Mouse (Mus musculus) CD4-positive, CD25-positive, alpha-beta regulatory T cell, adult 4 months (primary cell): ENCODE measurements around the gene Chtf18. TPM values are rescaled to one million over a fixed set of nuclear protein-coding genes. Genes with fewer than 3 reads are reported as not detected.

Source experiments
- ATAC-seq: one replicate; pipeline ENCODE4 v1.8.0; 2017
- polyA plus RNA-seq, 2 experiments: library from polyadenylated mRNA; unstranded; fragments of 100-300 nt; shearing (Covaris generic); gene quantifications; one replicate each; pipeline ENCODE4 v1.2.1; 2017

Gene Chtf18
- polyA plus RNA-seq, 2 experiments from 2014 or later = 3.5 to 5.9 TPM

GRCm38 (mm10) chr17:25732082-25732481 is 4.9 kb upstream of the Chtf18 start:
- ATAC-seq = no peak

- ATAC-seq = no peak
Measured at GRCm38 (mm10) chr17:25728009-25728270, 721 bp upstream of the Chtf18 start.

- no peak for ATAC-seq
Measured at GRCm38 (mm10) chr17:25725264-25725663, 2.0 kb downstream of the Chtf18 start.

- ATAC-seq = no peak
Measured at GRCm38 (mm10) chr17:25723919-25724318, 3.3 kb downstream of the Chtf18 start.

- no peak for ATAC-seq
Measured at GRCm38 (mm10) chr17:25723470-25723869, 3.7 kb downstream of the Chtf18 start.

- no peak for ATAC-seq
Measured at GRCm38 (mm10) chr17:25721476-25721875, 5.7 kb downstream of the Chtf18 start.

GRCm38 (mm10) chr17:25717691-25718090 is 9.5 kb downstream of the Chtf18 start:
- ATAC-seq = no peak

GRCm38 (mm10) chr17:25716711-25717637 is 10.2 kb downstream of the Chtf18 start, which contains the start of gene Gng13:
TSS of gene Gng13 (plus strand) at chr17:25717171.
- no peak for ATAC-seq

GRCm38 (mm10) chr17:25716130-25716529 is 11.1 kb downstream of the Chtf18 start:
- no peak for ATAC-seq

- ATAC-seq = no peak
Measured at GRCm38 (mm10) chr17:25715627-25716026, 11.6 kb downstream of the Chtf18 start.

- ATAC-seq = no peak
Measured at GRCm38 (mm10) chr17:25711136-25711535, 16.1 kb downstream of the Chtf18 start.

GRCm38 (mm10) chr17:25709994-25710393 is 17.2 kb downstream of the Chtf18 start:
- no peak for ATAC-seq

GRCm38 (mm10) chr17:25700863-25701496 is 26.2 kb downstream of the Chtf18 start:
- ATAC-seq = no peak

- ATAC-seq = peak; percentile 43
Measured at GRCm38 (mm10) chr17:25698446-25698845, 28.8 kb downstream of the Chtf18 start.

GRCm38 (mm10) chr17:25696263-25696662 is 31.0 kb downstream of the Chtf18 start:
- ATAC-seq = no peak

GRCm38 (mm10) chr17:25688922-25689321 is 38.3 kb downstream of the Chtf18 start:
- ATAC-seq = no peak

GRCm38 (mm10) chr17:25686323-25686722 is 40.9 kb downstream of the Chtf18 start:
- no peak for ATAC-seq

GRCm38 (mm10) chr17:25681636-25682035 is 45.6 kb downstream of the Chtf18 start:
- ATAC-seq = no peak

GRCm38 (mm10) chr17:25679818-25680217 is 47.4 kb downstream of the Chtf18 start:
- ATAC-seq = no peak

- no peak for ATAC-seq
Measured at GRCm38 (mm10) chr17:25677969-25678368, 49.2 kb downstream of the Chtf18 start.

GRCm38 (mm10) chr17:25672982-25673381 is 54.2 kb downstream of the Chtf18 start:
- no peak for ATAC-seq
